Mouse (Mus musculus) E14TG2a.4 (cell line): ENCODE measurements at regions not wholly inside any gene's neighbourhood (a gene's known extent, or its start where the extent isn't known, plus 50 kb on each side); places are given as distances from the start of the nearest gene placed in this dataset.

Experiments
- H3K27me3 ChIP-seq: 2 replicates; pipeline ENCODE4 v1.6.1; 2014; ENCODE audit warnings: low read length, control low read depth; ENCODE audit not compliant: insufficient read depth
- H3K36me3 ChIP-seq: 2 replicates; pipeline ENCODE4 v1.6.1; 2014; ENCODE audit warnings: low read length, control low read depth; ENCODE audit not compliant: insufficient read depth
- H3K4me1 ChIP-seq: replicated peaks from 2 replicates; pipeline ENCODE4 v1.6.1; 2014; ENCODE audit warnings: low read depth, low read length, control low read depth
- H3K4me3 ChIP-seq: replicated peaks from 2 replicates; pipeline ENCODE4 v1.5.1; 2014; ENCODE audit warnings: mild to moderate bottlenecking, low read length
- H3K9me3 ChIP-seq: 2 replicates; pipeline ENCODE4 v1.6.1; 2014; ENCODE audit warnings: low read length, control low read depth
- CTCF ChIP-seq: conservative IDR thresholded peaks from 2 replicates; pipeline ENCODE4 v1.5.1; 2014; ENCODE audit warnings: low read length
- NANOG ChIP-seq: IDR thresholded peaks from 2 replicates; pipeline ENCODE4 v1.6.1; 2014; ENCODE audit warnings: borderline replicate concordance, low read length, mixed read lengths
- POU5F1 ChIP-seq: IDR thresholded peaks from 2 replicates; pipeline ENCODE4 v1.6.1; 2014; ENCODE audit warnings: low read length, borderline replicate concordance

GRCm38 (mm10) chr2:72728699-72729098 is 251.5 kb downstream of the Sp3 start:
- Histone ChIP-seq H3K36me3 (no peaks in the 10 kb centered on the region), H3K9me3 (0 out of 2 replicates have a peak, but pooled peaks cover 4% of the 10 kb centered on the region), H3K4me1 (0 out of 2 replicates have a peak, but pooled peaks cover 5% of the 10 kb centered on the region), H3K27me3 (0 out of 2 replicates have a peak, but pooled peaks cover 6% of the 10 kb centered on the region), H3K4me3 (no peak overlapping the region)
- TF ChIP-seq NANOG (no peak), CTCF (peak; percentile 82), POU5F1 (no peak)

GRCm38 (mm10) chr2:72733371-72733770 is 246.9 kb downstream of the Sp3 start:
- no peak overlapping the region for H3K4me3 ChIP-seq

GRCm38 (mm10) chr2:72735035-72735434 is 245.2 kb downstream of the Sp3 start:
- Histone ChIP-seq H3K27me3 (0 out of 2 replicates have a peak, but pooled peaks cover 6% of the 10 kb centered on the region), H3K4me3 (no peak overlapping the region), H3K36me3 (no peaks in the 10 kb centered on the region), H3K9me3 (no peaks in the 10 kb centered on the region), H3K4me1 (0 out of 2 replicates have a peak, but pooled peaks cover 9% of the 10 kb centered on the region)
- TF ChIP-seq CTCF (no peak), NANOG (no peak), POU5F1 (no peak)

More at GRCm38 (mm10) chr2:72733371-72733770, 246.9 kb downstream of the Sp3 start:
- Histone ChIP-seq H3K9me3 (0 out of 2 replicates have a peak, but pooled peaks cover 4% of the 10 kb centered on the region), H3K4me1 (0 out of 2 replicates have a peak, but pooled peaks cover 9% of the 10 kb centered on the region), H3K36me3 (no peaks in the 10 kb centered on the region), H3K27me3 (0 out of 2 replicates have a peak, but pooled peaks cover 6% of the 10 kb centered on the region)
- TF ChIP-seq CTCF (no peak), POU5F1 (no peak), NANOG (no peak)

DNA sequence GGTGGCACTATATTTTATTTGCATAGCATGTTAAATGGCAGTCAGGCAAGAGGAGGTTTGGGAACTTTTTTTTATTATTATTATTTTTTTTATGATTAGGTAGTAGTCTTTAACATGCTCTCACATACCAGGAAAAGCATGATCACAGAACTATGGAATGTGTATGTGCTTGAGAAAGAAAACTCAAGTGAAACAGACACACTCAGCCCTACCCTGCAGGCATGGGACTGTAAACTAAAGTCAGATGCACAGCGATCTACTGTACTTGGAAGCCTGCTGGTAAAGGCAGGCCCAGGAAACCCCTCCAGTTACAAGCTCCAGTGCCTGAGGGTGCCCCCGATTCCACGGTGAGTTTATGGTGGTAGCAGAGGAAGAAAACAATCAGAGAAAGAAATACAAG is 243.6 kb downstream of the Sp3 start:
- Histone ChIP-seq H3K9me3 (no peaks in the 10 kb centered on the region), H3K36me3 (no peaks in the 10 kb centered on the region), H3K4me3 (no peak overlapping the region), H3K4me1 (peaks cover 21% of the 10 kb centered on the region), H3K27me3 (peaks cover 11% of the 10 kb centered on the region; the same call in 1 of the 2 replicates)
- TF ChIP-seq POU5F1 (no peak), NANOG (no peak), CTCF (no peak)

GRCm38 (mm10) chr2:72740391-72741361 is 239.6 kb downstream of the Sp3 start:
- TF ChIP-seq NANOG, result no peak
- TF ChIP-seq CTCF, result no peak
- TF ChIP-seq POU5F1, result no peak
- Histone ChIP-seq H3K27me3 (peaks cover 6% of the 10 kb centered on the region; the same call in 1 of the 2 replicates), H3K4me3 (peak overlapping the region; percentile 52), H3K9me3 (no peaks in the 10 kb centered on the region), H3K4me1 (peaks cover 12% of the 10 kb centered on the region), H3K36me3 (no peaks in the 10 kb centered on the region)

DNA sequence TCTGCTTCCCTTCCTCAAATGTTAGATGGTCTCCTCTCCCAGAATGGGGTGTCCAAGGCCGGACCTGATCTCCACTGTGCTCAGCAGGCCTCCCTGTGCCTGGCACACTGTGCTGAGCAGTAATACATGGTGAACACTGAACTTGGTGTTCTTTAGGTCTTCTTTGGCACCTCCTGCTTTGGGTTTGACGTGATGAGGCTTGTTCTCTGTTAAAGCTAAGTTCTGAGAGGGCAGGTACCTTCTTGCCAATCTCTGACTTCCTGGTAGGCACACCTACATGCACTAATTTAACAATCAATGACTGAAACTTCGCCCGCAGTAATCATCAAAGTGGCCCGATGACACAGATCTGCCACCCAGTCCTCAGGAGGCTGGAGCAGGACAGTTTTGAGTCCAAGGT is 238.5 kb downstream of the Sp3 start:
- Histone ChIP-seq H3K36me3 (no peaks in the 10 kb centered on the region), H3K4me1 (peaks cover 12% of the 10 kb centered on the region), H3K27me3 (peaks cover 6% of the 10 kb centered on the region; the same call in 1 of the 2 replicates), H3K4me3 (no peak overlapping the region), H3K9me3 (no peaks in the 10 kb centered on the region)
- no peak for TF ChIP-seq NANOG
- TF ChIP-seq CTCF, result no peak
- TF ChIP-seq POU5F1, result no peak

DNA sequence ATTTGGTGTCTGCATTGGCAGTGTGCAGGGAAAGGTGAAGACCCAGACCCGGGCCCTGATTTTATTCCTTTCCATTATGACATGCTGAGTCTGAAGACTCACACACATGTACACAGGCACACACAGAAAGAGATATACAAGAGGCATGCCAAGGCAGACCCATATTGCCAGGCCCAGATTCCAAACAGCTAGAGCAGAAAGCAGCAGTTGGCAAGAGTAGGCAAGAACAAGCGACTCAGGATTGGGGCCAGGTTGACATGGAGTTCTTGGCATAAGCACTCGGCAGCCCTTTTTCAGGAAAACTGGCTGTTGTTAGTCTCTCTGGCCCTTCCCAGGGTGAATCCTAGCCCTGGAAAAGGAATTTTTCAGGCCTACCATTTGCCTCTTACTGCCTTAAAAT is 236.6 kb downstream of the Sp3 start:
- Histone ChIP-seq H3K36me3 (no peaks in the 10 kb centered on the region), H3K4me1 (peaks cover 12% of the 10 kb centered on the region), H3K4me3 (no peak overlapping the region), H3K9me3 (no peaks in the 10 kb centered on the region), H3K27me3 (peaks cover 6% of the 10 kb centered on the region; the same call in 1 of the 2 replicates)
- TF ChIP-seq CTCF (no peak), POU5F1 (no peak), NANOG (no peak)

DNA sequence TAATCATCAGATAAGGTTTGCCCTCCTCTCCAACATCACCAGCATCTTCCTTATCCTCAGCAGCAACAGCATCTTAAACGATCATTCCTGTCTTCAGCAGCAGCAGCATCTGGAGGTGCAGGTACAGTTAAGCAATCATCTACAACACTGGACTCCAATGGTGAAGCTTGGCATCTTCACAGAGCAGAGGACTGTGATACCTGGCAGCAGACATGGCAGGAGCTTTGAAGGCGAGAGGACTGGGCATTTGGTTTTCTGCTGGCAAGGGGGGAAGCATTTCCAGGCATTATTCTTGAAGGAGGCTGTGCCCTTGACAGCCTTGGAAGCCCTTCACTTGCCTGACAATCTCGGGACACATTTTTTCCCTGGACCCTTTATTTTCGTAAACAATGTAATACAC is 235.3 kb downstream of the Sp3 start:
- no peaks in the 10 kb centered on the region for H3K36me3 ChIP-seq
- peaks cover 12% of the 10 kb centered on the region for H3K4me1 ChIP-seq
- no peak overlapping the region for H3K4me3 ChIP-seq
- TF ChIP-seq NANOG (no peak), CTCF (no peak), POU5F1 (no peak)
- H3K9me3 ChIP-seq, result no peaks in the 10 kb centered on the region
- H3K27me3 ChIP-seq, result peaks cover 6% of the 10 kb centered on the region; the same call in 1 of the 2 replicates
